Mouse (Mus musculus) midbrain, embryonic 15.5 days (tissue): ENCODE results near the gene Stra6. TPM values are rescaled to one million over a fixed set of nuclear protein-coding genes. Genes with fewer than 3 reads are reported as not detected.

Source experiments
- ATAC-seq: fragments of 200-750 bp; cut with Nextera tagmentation; replicated peaks from 2 replicates; pipeline ENCODE4 v1.8.0; 2017; ENCODE audit warnings: moderate TSS enrichment
- H3K27ac ChIP-seq: fragments of 300-500 bp; sonication (generic); 2 replicates; pipeline ENCODE4 v1.5.1; 2015; ENCODE audit warnings: mild to moderate bottlenecking, inconsistent platforms
- H3K27me3 ChIP-seq: fragments of 300-500 bp; sonication (generic); replicated peaks from 2 replicates; pipeline ENCODE4 v1.6.1; 2015; ENCODE audit warnings: inconsistent platforms
- H3K36me3 ChIP-seq: fragments of 300-500 bp; sonication (generic); replicated peaks from 2 replicates; pipeline ENCODE4 v1.6.1; 2015; ENCODE audit warnings: inconsistent platforms
- H3K4me1 ChIP-seq: fragments of 300-500 bp; sonication (generic); 2 replicates; pipeline ENCODE4 v1.6.1; 2015; ENCODE audit warnings: inconsistent platforms
- H3K4me2 ChIP-seq: fragments of 300-500 bp; sonication (generic); 2 replicates; pipeline ENCODE4 v1.6.1; 2015; ENCODE audit warnings: inconsistent platforms, mild to moderate bottlenecking, moderate library complexity
- H3K4me3 ChIP-seq: fragments of 300-500 bp; sonication (generic); 2 replicates; pipeline ENCODE4 v1.5.1; 2015; ENCODE audit warnings: mild to moderate bottlenecking, inconsistent platforms
- H3K9ac ChIP-seq: fragments of 300-500 bp; sonication (generic); 2 replicates; pipeline ENCODE4 v1.6.1; 2015; ENCODE audit warnings: mild to moderate bottlenecking, inconsistent platforms
- H3K9me3 ChIP-seq: fragments of 300-500 bp; sonication (generic); 2 replicates; pipeline ENCODE4 v1.6.1; 2016; ENCODE audit warnings: inconsistent platforms
- WGBS: fragments of 180-500 bp; shearing (Covaris S2); methylation state at CpG from one replicate; pipeline ENCODE4 v1.1.7; 2015; ENCODE audit warnings: mixed read lengths; 5-methylcytosine and 5-hydroxymethylcytosine counted together
- polyA plus RNA-seq: library from polyadenylated mRNA; unstranded; fragments of >200 nt; fragmentation: Nextera tagmentation; extraction: Ambion mirVana; gene quantifications from 2 replicates; pipeline ENCODE4 v1.2.1, GENCODE M21; 2015

Stra6 gene
- polyA plus RNA-seq, 1 experiment from 2014 or later, result 15.7 TPM

GRCm38 (mm10) chr9:58168880-58169279 is 105.3 kb downstream of the Stra6 start:
- H3K4me2 ChIP-seq, result no peak overlapping the region
- ATAC-seq, result no peak
- no peaks in the 10 kb centered on the region for H3K36me3 ChIP-seq
- H3K27ac ChIP-seq, result no peak overlapping the region
- H3K9ac ChIP-seq, result no peak overlapping the region
- no peak overlapping the region for H3K4me3 ChIP-seq
- H3K9me3 ChIP-seq, result no peaks in the 10 kb centered on the region
- WGBS, result 68% methylated on average over 3 of the region's 3 CpGs
- no peaks in the 10 kb centered on the region for H3K27me3 ChIP-seq
- H3K4me1 ChIP-seq, result no peaks in the 10 kb centered on the region

DNA sequence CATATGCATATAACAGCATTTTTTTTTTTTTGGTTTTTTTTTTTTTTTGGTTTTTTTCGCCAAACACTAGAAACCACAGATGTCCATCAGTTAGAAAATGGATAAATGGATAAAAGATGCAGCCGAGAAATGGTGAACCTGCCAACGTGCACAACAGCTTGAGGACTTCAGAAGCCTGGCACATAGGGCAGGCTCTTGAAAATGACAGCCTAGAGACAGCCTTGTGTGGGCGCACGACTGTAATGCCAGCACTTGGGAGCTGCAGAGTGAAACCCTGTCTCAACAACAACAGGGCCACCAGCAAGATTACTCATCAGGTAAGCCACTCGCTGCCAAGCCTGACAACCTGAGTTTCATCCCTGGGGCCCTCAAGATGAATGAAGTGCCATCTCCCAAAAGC is 105.8 kb downstream of the Stra6 start:
- Histone ChIP-seq H3K9me3 (no peaks in the 10 kb centered on the region), H3K27ac (no peak overlapping the region), H3K4me1 (no peaks in the 10 kb centered on the region), H3K4me2 (no peak overlapping the region), H3K4me3 (no peak overlapping the region), H3K36me3 (no peaks in the 10 kb centered on the region), H3K27me3 (no peaks in the 10 kb centered on the region), H3K9ac (no peak overlapping the region)
- no peak for ATAC-seq
- WGBS, result 87% methylated on average over 6 of the region's 6 CpGs

GRCm38 (mm10) chr9:58172863-58173262 is 109.3 kb downstream of the Stra6 start:
- no peaks in the 10 kb centered on the region for H3K27me3 ChIP-seq
- ATAC-seq, result no peak
- 68% methylated on average over 2 of the region's 2 CpGs for WGBS
- H3K4me3 ChIP-seq, result no peak overlapping the region
- no peak overlapping the region for H3K27ac ChIP-seq
- no peak overlapping the region for H3K4me2 ChIP-seq
- no peaks in the 10 kb centered on the region for H3K9me3 ChIP-seq
- peaks cover 3% of the 10 kb centered on the region; the same call in 1 of the 2 replicates for H3K4me1 ChIP-seq
- H3K9ac ChIP-seq, result no peak overlapping the region
- no peaks in the 10 kb centered on the region for H3K36me3 ChIP-seq

DNA sequence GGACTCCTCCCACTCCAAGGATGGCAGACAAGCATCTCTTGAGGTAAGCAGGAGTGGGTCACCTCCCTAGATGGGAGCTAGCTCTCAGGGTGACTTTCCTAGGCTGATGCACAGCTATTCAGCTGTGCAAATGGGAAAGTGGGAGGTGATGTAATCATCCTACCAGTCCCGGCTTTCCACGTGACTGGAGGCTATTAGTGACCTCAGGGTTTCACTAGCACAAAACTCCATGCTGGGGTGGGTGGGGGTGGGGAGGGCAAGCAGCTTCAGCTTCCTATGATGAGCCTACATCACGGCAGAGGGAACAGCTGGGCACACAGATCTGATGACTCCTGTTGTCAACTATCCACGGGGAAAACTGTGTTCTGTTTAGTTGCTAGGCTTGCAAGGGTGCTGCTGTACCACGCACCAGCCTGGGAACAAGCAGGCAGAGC is 111.2 kb downstream of the Stra6 start:
- Histone ChIP-seq H3K27ac (no peak overlapping the region), H3K9me3 (no peaks in the 10 kb centered on the region), H3K4me1 (peaks cover 3% of the 10 kb centered on the region; the same call in 1 of the 2 replicates), H3K36me3 (no peaks in the 10 kb centered on the region), H3K4me3 (no peak overlapping the region), H3K9ac (no peak overlapping the region), H3K4me2 (no peak overlapping the region), H3K27me3 (no peaks in the 10 kb centered on the region)
- no peak for ATAC-seq
- 26% methylated on average over 5 of the region's 5 CpGs for WGBS

DNA sequence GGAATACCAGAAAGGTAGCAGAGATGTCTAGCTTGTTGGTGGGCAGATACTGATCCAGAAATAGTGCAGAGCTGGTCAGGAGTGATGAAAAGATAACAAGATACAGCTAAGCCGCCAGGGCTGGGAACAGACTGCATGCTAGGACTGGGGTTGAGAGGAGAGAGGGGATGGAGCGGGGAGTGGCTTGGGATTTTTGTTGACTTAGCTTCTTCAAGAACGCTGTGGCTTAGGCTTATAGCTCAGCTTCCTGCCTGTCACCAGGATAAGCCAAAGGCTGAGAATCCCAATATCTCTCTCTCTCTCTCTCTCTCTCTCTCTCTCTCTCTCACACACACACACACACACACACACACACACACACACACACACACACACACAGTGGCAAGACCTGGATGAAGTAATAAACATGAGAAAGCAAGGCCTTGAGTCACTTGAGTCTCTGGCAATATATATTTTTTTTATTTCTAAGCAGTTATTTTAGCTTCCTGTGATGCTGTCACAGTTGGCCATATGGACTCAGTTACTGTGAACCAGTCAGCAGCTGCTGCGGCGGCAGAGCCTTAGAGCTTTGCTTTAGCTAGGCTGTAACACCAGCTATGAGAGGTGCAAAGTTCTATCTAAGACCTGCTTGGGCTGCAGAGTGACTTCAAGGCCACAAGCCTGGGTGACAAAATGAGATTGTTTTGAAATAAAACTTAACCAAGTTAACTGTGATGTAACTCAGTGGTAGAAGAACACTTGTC is 112.3 kb downstream of the Stra6 start:
- Histone ChIP-seq H3K27ac (no peak overlapping the region), H3K4me2 (no peak overlapping the region), H3K4me1 (peaks cover 3% of the 10 kb centered on the region; the same call in 1 of the 2 replicates), H3K9me3 (no peaks in the 10 kb centered on the region), H3K9ac (no peak overlapping the region), H3K27me3 (no peaks in the 10 kb centered on the region), H3K36me3 (no peaks in the 10 kb centered on the region), H3K4me3 (no peak overlapping the region)
- ATAC-seq, result no peak
- 40% methylated on average over 5 of the region's 5 CpGs for WGBS

DNA sequence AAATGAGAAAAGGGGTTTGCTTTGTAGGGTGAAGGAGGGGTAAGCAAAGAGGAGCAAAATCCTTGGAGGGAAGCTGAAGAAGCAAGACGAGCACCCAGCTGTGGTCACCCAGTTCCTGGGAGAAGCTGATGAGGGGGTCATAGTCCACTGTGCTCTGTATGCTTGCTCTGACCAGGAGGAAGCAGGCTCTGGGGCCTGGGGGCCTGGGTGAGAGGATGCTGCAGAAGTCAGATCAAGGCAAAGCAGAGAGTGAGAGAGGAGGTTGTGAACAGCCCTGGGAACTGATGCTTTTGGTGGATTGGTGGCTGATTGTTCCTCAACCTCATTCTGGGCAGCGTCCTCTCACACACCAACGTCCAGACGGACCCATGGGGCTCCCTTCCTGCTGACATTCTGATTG is 113.6 kb downstream of the Stra6 start:
- no peak for ATAC-seq
- peaks cover 3% of the 10 kb centered on the region; the same call in 1 of the 2 replicates for H3K4me1 ChIP-seq
- no peaks in the 10 kb centered on the region for H3K36me3 ChIP-seq
- no peak overlapping the region for H3K27ac ChIP-seq
- 47% methylated on average over 4 of the region's 4 CpGs for WGBS
- H3K27me3 ChIP-seq, result no peaks in the 10 kb centered on the region
- no peak overlapping the region for H3K4me2 ChIP-seq
- H3K9me3 ChIP-seq, result no peaks in the 10 kb centered on the region
- no peak overlapping the region for H3K4me3 ChIP-seq
- H3K9ac ChIP-seq, result no peak overlapping the region

DNA sequence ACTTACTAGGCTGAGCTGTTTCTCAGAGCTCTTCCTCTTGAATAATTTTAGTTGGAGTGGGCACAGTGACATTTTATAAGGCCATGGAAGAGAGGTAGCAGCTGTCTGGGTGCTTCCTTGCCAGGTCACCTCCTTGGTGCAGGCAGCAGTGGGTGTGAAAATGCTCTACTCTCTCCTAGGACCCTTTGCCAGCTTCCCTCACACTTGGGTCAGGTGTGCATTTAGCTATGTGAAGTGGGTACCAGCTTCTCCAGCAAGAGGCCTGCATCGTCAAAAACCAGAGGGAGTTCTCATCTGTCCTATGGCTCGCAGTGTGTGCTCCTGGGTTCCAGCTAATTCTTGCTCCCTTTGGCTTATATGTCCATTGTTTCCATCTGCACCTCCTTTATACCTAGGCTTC is 115.8 kb downstream of the Stra6 start:
- Histone ChIP-seq H3K4me2 (no peak overlapping the region), H3K27me3 (no peaks in the 10 kb centered on the region), H3K9ac (no peak overlapping the region), H3K4me3 (no peak overlapping the region), H3K9me3 (no peaks in the 10 kb centered on the region), H3K4me1 (peaks cover 3% of the 10 kb centered on the region; the same call in 1 of the 2 replicates), H3K36me3 (no peaks in the 10 kb centered on the region), H3K27ac (no peak overlapping the region)
- WGBS, result 85% methylated on average over 2 of the region's 2 CpGs
- ATAC-seq, result no peak

GRCm38 (mm10) chr9:58184456-58184855 is 120.9 kb downstream of the Stra6 start:
- Histone ChIP-seq H3K9ac (no peak overlapping the region), H3K27me3 (no peaks in the 10 kb centered on the region), H3K4me3 (no peak overlapping the region), H3K4me2 (no peak overlapping the region), H3K27ac (no peak overlapping the region), H3K4me1 (no peaks in the 10 kb centered on the region; the same call in 1 of the 2 replicates), H3K9me3 (no peaks in the 10 kb centered on the region), H3K36me3 (no peaks in the 10 kb centered on the region)
- 56% methylated on average over 6 of the region's 6 CpGs for WGBS
- no peak for ATAC-seq

- Histone ChIP-seq H3K4me1 (peaks cover 32% of the 10 kb centered on the region), H3K27me3 (peaks cover 21% of the 10 kb centered on the region), H3K27ac (no peak overlapping the region), H3K36me3 (no peaks in the 10 kb centered on the region), H3K9me3 (no peaks in the 10 kb centered on the region), H3K4me2 (0 out of 2 replicates have a peak overlapping the region, but pooled peaks have one; percentile 9), H3K4me3 (no peak overlapping the region), H3K9ac (no peak overlapping the region)
- no peak for ATAC-seq
- WGBS, result 61% methylated on average over 9 of the region's 9 CpGs
Measured at GRCm38 (mm10) chr9:58194222-58194621, 130.6 kb downstream of the Stra6 start.

DNA sequence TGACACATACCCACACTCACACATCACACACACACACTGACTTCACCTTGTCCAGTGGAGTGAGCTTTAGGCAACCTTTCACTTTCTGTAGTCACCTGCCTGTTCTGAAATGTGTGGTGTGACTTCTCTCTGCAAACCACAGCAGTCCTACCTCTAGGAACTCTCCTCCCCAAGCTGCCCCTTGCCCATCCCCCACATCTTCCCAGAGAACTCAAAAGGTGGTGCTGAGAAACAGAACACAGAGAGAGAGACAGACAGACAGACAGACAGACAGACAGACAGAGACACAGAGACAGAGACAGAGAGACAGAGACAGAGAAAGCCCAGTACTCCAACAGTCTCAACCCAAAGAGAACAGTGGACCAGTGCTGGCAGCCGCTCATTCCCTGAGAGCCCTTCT is 132.1 kb downstream of the Stra6 start:
- Histone ChIP-seq H3K4me3 (peak overlapping the region; percentile 42), H3K36me3 (no peaks in the 10 kb centered on the region), H3K9me3 (no peaks in the 10 kb centered on the region), H3K27ac (peak overlapping the region; percentile 86), H3K9ac (peak overlapping the region; percentile 51), H3K4me1 (peaks cover 40% of the 10 kb centered on the region), H3K4me2 (peak overlapping the region; percentile 67), H3K27me3 (peaks cover 36% of the 10 kb centered on the region)
- 24% methylated on average over 1 of the region's 1 CpGs for WGBS
- ATAC-seq, result no peak

DNA sequence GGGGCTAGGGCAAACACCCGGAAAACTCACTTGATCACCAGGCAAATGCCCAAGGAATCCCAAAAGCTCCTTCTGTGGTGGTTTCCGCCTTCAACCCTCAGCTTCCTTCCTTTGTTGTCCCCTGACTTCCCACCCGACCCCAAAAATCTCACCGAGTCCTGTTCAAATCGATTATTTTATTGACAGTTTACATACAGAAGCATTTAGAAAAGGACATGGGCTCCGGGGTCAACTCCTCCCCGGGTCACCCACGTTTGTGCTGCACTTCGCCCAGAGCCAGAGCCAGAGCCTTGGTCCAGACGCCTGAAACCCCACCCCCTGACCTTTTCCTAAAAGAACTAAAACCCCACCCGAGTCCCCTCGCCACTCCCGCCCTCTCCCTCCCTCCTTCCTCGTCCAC is 132.6 kb downstream of the Stra6 start:
- 3% methylated on average over 14 of the region's 14 CpGs for WGBS
- Histone ChIP-seq H3K36me3 (no peaks in the 10 kb centered on the region), H3K27ac (peak overlapping the region; percentile 86), H3K9me3 (no peaks in the 10 kb centered on the region), H3K9ac (peak overlapping the region; percentile 51), H3K4me3 (peak overlapping the region; percentile 42), H3K27me3 (peaks cover 39% of the 10 kb centered on the region), H3K4me2 (peak overlapping the region; percentile 67), H3K4me1 (peaks cover 42% of the 10 kb centered on the region)
- no peak for ATAC-seq

GRCm38 (mm10) chr9:58196610-58197567 is 133.3 kb downstream of the Stra6 start:
- H3K4me1 ChIP-seq, result peaks cover 50% of the 10 kb centered on the region
- H3K9ac ChIP-seq, result peak overlapping the region; percentile 51
- peak overlapping the region; percentile 67 for H3K4me2 ChIP-seq
- WGBS, result 4% methylated on average over 46 of the region's 46 CpGs
- H3K27me3 ChIP-seq, result peaks cover 45% of the 10 kb centered on the region
- no peaks in the 10 kb centered on the region for H3K36me3 ChIP-seq
- ATAC-seq, result no peak
- H3K27ac ChIP-seq, result peak overlapping the region; percentile 86
- H3K9me3 ChIP-seq, result no peaks in the 10 kb centered on the region
- H3K4me3 ChIP-seq, result peak overlapping the region; percentile 42
